Mouse (Mus musculus): ENCODE measurements at regions not wholly inside any gene's neighbourhood (a gene's known extent, or its start where the extent isn't known, plus 50 kb on each side); places are given as distances from the start of the nearest gene placed in this dataset.

DNA sequence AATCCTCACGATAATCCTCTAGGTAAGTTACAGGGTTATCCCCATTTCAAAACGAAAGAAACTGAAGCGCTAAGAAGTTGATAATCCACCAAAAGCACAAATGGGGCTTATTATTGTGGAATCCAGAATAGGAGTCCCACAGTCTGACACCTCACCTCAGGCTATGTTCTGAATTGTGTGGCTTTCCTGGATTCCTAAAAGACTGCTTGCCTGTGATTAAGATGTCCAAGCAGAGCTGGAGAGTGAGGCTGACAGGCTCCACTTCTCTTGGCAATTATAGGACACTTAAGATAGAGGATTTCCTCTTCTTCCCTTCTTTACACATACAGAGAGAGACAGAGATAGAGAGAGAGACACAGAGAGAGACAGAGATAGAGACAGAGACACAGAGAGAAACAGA lies 515.7 kb upstream of the Mctp2 start:
- H3K4me3 ChIP-seq (ENCODE audit: control insufficient read depth in 1 of 2, insufficient read depth in 1 of 2, low read depth in 1 of 2, low read length in 2 of 2) = no peak overlapping the region
- no peak overlapping the region for H3K27ac ChIP-seq (replicated peaks in 1 of 2; ENCODE audit: control insufficient read depth in 1 of 2, insufficient read depth in 1 of 2, low read depth in 2 of 2, low read length in 2 of 2)
- H3K4me2 ChIP-seq (ENCODE audit: low read length) = no peak overlapping the region
- no peaks in the 10 kb centered on the region for H3K4me1 ChIP-seq (ENCODE audit: control insufficient read depth in 2 of 2, insufficient read depth in 2 of 2, low read length in 2 of 2)
- no peaks in the 10 kb centered on the region for H3K27me3 ChIP-seq (ENCODE audit: control insufficient read depth, insufficient read depth, low read length)
- H3K36me3 ChIP-seq (ENCODE audit: control insufficient read depth, insufficient read depth, low read length) = no peaks in the 10 kb centered on the region
- H3K9ac ChIP-seq (ENCODE audit: low read length) = no peak overlapping the region
- no peak for ATAC-seq (ENCODE audit: insufficient number of reproducible peaks, insufficient read depth, low FRiP score, low read depth)
- H3K9me3 ChIP-seq (ENCODE audit: control insufficient read depth, low read length) = peaks cover under 1% of the 10 kb centered on the region; the same call in 1 of the 2 replicates
- 73% methylated on average over 3 of the region's 3 CpGs for WGBS

DNA sequence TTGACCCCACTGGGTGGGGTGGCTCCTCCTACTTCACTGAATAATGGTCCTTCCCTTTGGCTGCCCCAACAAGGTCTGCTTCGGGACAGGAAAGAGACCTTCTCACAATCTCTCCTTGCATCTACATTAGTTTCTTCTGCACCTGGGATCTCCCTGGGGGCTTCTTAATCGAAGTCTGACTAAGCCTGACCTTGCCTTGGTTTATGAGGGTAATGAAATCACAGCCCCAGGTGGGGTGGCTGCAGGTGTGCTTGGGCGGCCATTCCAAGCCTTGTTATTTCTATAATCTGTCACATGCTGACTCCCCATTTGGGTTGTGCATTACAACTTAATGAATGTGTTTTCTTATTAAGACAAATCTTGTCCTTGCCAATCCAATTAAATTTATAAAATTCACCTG lies 520.2 kb upstream of the Mctp2 start:
- no peak overlapping the region for H3K4me2 ChIP-seq (ENCODE audit: low read length)
- 77% methylated on average over 3 of the region's 3 CpGs for WGBS
- peaks cover 9% of the 10 kb centered on the region; the same call in 1 of the 2 replicates for H3K9me3 ChIP-seq (ENCODE audit: control insufficient read depth, low read length)
- no peak overlapping the region for H3K27ac ChIP-seq (replicated peaks in 1 of 2; ENCODE audit: control insufficient read depth in 1 of 2, insufficient read depth in 1 of 2, low read depth in 2 of 2, low read length in 2 of 2)
- ATAC-seq (ENCODE audit: insufficient number of reproducible peaks, insufficient read depth, low FRiP score, low read depth) = no peak
- H3K9ac ChIP-seq (ENCODE audit: low read length) = no peak overlapping the region
- no peaks in the 10 kb centered on the region for H3K4me1 ChIP-seq (ENCODE audit: control insufficient read depth in 2 of 2, insufficient read depth in 2 of 2, low read length in 2 of 2)
- H3K36me3 ChIP-seq (ENCODE audit: control insufficient read depth, insufficient read depth, low read length) = no peaks in the 10 kb centered on the region
- no peaks in the 10 kb centered on the region for H3K27me3 ChIP-seq (ENCODE audit: control insufficient read depth, insufficient read depth, low read length)
- no peak overlapping the region for H3K4me3 ChIP-seq (ENCODE audit: control insufficient read depth in 1 of 2, insufficient read depth in 1 of 2, low read depth in 1 of 2, low read length in 2 of 2)

DNA sequence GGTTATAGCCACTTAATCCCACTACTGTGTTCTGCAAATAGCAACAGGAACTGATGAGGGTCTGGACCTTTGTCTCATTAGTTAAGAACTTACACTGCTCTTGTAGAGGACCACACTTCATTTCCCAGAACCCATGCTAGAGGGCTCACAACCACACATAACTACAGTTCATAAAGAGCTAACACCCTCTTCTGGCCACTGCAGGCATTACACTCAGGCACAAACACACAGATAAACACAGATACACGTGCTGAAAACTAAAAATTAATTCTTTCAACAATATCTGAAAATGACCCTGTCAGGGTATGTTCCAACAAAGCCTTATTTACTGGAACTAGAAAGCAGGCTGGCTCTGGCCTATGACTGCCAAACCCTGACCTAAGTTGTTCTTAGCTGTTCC lies 529.0 kb upstream of the Mctp2 start:
- 76% methylated on average over 1 of the region's 1 CpGs for WGBS
- Histone ChIP-seq H3K9me3 (ENCODE audit: control insufficient read depth, low read length) (0 out of 2 replicates have a peak, but pooled peaks cover 4% of the 10 kb centered on the region), H3K4me1 (ENCODE audit: control insufficient read depth in 2 of 2, insufficient read depth in 2 of 2, low read length in 2 of 2) (no peaks in the 10 kb centered on the region), H3K27ac (replicated peaks in 1 of 2; ENCODE audit: control insufficient read depth in 1 of 2, insufficient read depth in 1 of 2, low read depth in 2 of 2, low read length in 2 of 2) (no peak overlapping the region), H3K4me2 (ENCODE audit: low read length) (no peak overlapping the region), H3K36me3 (ENCODE audit: control insufficient read depth, insufficient read depth, low read length) (no peaks in the 10 kb centered on the region), H3K9ac (ENCODE audit: low read length) (no peak overlapping the region), H3K4me3 (ENCODE audit: control insufficient read depth in 1 of 2, insufficient read depth in 1 of 2, low read depth in 1 of 2, low read length in 2 of 2) (no peak overlapping the region), H3K27me3 (ENCODE audit: control insufficient read depth, insufficient read depth, low read length) (no peaks in the 10 kb centered on the region)
- no peak for ATAC-seq (ENCODE audit: insufficient number of reproducible peaks, insufficient read depth, low FRiP score, low read depth)

DNA sequence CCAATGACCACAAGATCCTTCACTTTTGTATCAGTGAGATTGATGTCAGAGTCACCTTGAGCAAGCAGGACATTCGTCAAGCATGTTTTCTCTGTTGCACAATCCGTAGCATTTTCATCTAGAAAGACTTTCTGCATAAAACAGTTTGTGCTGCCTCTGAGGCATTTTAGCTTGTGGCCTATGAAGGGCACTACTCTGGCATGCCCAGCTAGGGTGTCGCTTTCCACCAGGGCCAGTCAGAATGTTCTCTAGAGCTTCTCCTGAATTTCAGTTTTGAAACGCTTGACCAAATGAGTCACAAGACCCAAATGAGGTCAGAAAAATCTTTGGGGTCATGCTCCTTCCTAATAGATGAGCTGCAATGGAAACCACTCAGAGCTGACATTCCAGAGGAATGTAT lies 529.6 kb upstream of the Mctp2 start:
- no peaks in the 10 kb centered on the region for H3K36me3 ChIP-seq (ENCODE audit: control insufficient read depth, insufficient read depth, low read length)
- 0 out of 2 replicates have a peak, but pooled peaks cover 4% of the 10 kb centered on the region for H3K9me3 ChIP-seq (ENCODE audit: control insufficient read depth, low read length)
- ATAC-seq (ENCODE audit: insufficient number of reproducible peaks, insufficient read depth, low FRiP score, low read depth) = no peak
- no peak overlapping the region for H3K4me2 ChIP-seq (ENCODE audit: low read length)
- H3K9ac ChIP-seq (ENCODE audit: low read length) = no peak overlapping the region
- H3K27ac ChIP-seq (replicated peaks in 1 of 2; ENCODE audit: control insufficient read depth in 1 of 2, insufficient read depth in 1 of 2, low read depth in 2 of 2, low read length in 2 of 2) = no peak overlapping the region
- 76% methylated on average over 4 of the region's 4 CpGs for WGBS
- H3K4me1 ChIP-seq (ENCODE audit: control insufficient read depth in 2 of 2, insufficient read depth in 2 of 2, low read length in 2 of 2) = no peaks in the 10 kb centered on the region
- no peak overlapping the region for H3K4me3 ChIP-seq (ENCODE audit: control insufficient read depth in 1 of 2, insufficient read depth in 1 of 2, low read depth in 1 of 2, low read length in 2 of 2)
- H3K27me3 ChIP-seq (ENCODE audit: control insufficient read depth, insufficient read depth, low read length) = no peaks in the 10 kb centered on the region

DNA sequence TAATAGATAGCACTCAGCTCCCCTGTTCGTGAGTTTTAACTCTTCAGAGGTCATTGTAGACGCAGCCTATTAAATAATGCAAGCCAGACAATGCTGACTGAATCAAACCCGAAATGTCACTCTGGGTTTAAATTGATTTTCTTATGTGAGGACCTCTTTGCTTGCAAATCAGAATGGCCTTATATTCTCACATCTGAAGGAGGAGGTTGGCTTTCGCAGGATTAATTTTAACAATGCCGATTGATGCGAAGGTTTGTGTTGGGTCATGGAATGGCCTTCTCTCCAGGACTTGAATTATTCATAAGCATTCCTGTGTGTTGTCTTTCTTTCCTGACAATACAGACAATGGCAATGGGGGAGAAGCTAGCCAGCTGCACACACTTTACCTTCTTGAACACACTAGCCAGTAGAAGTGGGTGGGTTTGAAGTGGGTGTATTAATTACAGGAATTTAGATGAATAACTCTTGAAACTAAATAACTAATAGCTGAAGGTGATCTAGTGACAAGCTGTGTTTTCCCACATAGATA lies 530.1 kb upstream of the Mctp2 start:
- Histone ChIP-seq H3K27ac (replicated peaks in 1 of 2; ENCODE audit: control insufficient read depth in 1 of 2, insufficient read depth in 1 of 2, low read depth in 2 of 2, low read length in 2 of 2) (no peak overlapping the region), H3K27me3 (ENCODE audit: control insufficient read depth, insufficient read depth, low read length) (no peaks in the 10 kb centered on the region), H3K4me1 (ENCODE audit: control insufficient read depth in 2 of 2, insufficient read depth in 2 of 2, low read length in 2 of 2) (no peaks in the 10 kb centered on the region), H3K4me2 (ENCODE audit: low read length) (no peak overlapping the region), H3K4me3 (ENCODE audit: control insufficient read depth in 1 of 2, insufficient read depth in 1 of 2, low read depth in 1 of 2, low read length in 2 of 2) (no peak overlapping the region), H3K9me3 (ENCODE audit: control insufficient read depth, low read length) (0 out of 2 replicates have a peak, but pooled peaks cover 4% of the 10 kb centered on the region), H3K36me3 (ENCODE audit: control insufficient read depth, insufficient read depth, low read length) (no peaks in the 10 kb centered on the region), H3K9ac (ENCODE audit: low read length) (no peak overlapping the region)
- ATAC-seq (ENCODE audit: insufficient number of reproducible peaks, insufficient read depth, low FRiP score, low read depth) = no peak
- WGBS = 82% methylated on average over 6 of the region's 6 CpGs

DNA sequence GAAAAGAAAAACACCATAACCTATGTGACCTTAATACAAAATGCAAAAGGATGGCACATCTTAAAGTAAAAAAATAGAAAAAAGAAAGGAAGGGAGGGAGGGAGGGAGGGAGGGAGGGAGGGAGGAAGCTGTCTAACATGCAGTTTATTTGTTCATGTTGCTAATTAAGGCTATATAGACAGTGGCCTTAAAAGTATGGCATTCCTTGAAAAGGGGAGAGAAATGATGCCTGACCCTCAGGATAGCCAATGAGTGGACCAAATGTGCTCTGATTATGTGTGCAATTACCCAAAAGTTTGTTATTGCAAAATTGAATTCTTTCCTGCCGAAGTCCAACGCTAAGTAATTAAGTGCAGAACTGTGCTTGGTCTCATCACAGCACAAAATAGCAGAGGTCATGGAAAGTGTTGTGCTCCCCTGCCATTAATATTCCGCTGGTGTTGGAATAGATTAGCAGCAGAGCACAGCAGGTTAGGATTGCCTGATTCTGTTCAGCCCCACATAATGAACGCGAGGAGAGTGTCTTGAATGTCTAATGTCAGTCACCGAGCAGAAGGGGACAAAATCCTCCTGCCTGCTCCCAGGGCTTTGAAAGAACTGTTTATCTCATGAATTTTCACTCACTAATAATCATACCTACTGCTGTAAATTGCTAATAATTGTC lies 531.7 kb upstream of the Mctp2 start:
- Histone ChIP-seq H3K9ac (ENCODE audit: low read length) (no peak overlapping the region), H3K4me2 (ENCODE audit: low read length) (no peak overlapping the region), H3K9me3 (ENCODE audit: control insufficient read depth, low read length) (0 out of 2 replicates have a peak, but pooled peaks cover 4% of the 10 kb centered on the region), H3K27me3 (ENCODE audit: control insufficient read depth, insufficient read depth, low read length) (no peaks in the 10 kb centered on the region), H3K4me1 (ENCODE audit: control insufficient read depth in 2 of 2, insufficient read depth in 2 of 2, low read length in 2 of 2) (no peaks in the 10 kb centered on the region), H3K36me3 (ENCODE audit: control insufficient read depth, insufficient read depth, low read length) (no peaks in the 10 kb centered on the region), H3K27ac (replicated peaks in 1 of 2; ENCODE audit: control insufficient read depth in 1 of 2, insufficient read depth in 1 of 2, low read depth in 2 of 2, low read length in 2 of 2) (no peak overlapping the region), H3K4me3 (ENCODE audit: control insufficient read depth in 1 of 2, insufficient read depth in 1 of 2, low read depth in 1 of 2, low read length in 2 of 2) (no peak overlapping the region)
- 75% methylated on average over 6 of the region's 6 CpGs for WGBS
- ATAC-seq (ENCODE audit: insufficient number of reproducible peaks, insufficient read depth, low FRiP score, low read depth) = no peak

DNA sequence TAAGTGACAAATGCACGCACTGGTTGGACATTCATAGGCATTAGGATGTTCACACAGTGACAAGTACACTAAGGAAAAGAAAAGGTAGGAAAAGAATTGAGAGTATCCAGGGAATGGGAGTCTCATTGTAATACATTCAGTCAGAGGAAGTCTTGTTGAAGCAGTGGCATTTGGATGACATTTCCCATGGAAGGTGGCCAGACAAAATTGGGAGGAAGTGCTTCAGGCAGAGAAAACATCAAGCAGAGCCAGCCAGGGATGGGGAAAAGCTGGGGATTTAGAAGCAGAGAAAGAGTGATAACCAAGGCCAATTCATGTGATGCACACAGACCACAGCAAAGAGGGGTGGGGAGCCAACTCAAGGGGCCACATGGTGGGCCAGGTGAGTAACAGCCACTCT lies 524.0 kb upstream of the Rgma start:
- 74% methylated on average over 1 of the region's 1 CpGs for WGBS
- no peak for ATAC-seq (ENCODE audit: insufficient number of reproducible peaks, insufficient read depth, low FRiP score, low read depth)
- no peaks in the 10 kb centered on the region for H3K36me3 ChIP-seq (ENCODE audit: control insufficient read depth, insufficient read depth, low read length)

DNA sequence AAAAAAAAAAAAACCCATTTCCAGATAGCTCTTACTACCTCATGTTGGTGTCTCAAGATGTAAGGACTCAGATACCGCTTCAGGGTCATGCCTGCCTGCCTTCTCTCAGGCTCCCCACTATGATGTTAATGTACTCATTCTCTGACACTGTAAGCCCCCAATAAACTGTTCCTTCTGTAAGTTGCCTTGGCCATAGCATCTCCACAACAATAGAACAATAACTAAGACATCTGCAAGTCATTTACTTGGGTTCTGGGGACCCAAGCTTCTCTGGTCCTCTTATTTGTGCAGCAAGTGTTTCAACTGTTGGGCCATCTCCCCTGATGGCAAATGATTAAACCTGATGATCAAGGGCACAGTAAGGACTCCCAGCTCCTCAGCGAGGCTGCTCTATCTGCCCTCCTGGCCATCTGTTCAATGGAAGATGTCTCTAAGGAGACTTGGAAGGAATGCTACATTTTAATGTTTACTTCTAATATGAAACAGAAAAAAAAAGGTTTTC lies 520.8 kb upstream of the Rgma start:
- H3K27ac ChIP-seq (replicated peaks in 1 of 2; ENCODE audit: control insufficient read depth in 1 of 2, insufficient read depth in 1 of 2, low read depth in 2 of 2, low read length in 2 of 2) = no peak overlapping the region
- H3K4me3 ChIP-seq (ENCODE audit: control insufficient read depth in 1 of 2, insufficient read depth in 1 of 2, low read depth in 1 of 2, low read length in 2 of 2) = no peak overlapping the region
- no peak overlapping the region for H3K9ac ChIP-seq (ENCODE audit: low read length)
- no peak for ATAC-seq (ENCODE audit: insufficient number of reproducible peaks, insufficient read depth, low FRiP score, low read depth)
- H3K36me3 ChIP-seq (ENCODE audit: control insufficient read depth, insufficient read depth, low read length) = no peaks in the 10 kb centered on the region
- no peaks in the 10 kb centered on the region for H3K27me3 ChIP-seq (ENCODE audit: control insufficient read depth, insufficient read depth, low read length)
- no peaks in the 10 kb centered on the region for H3K9me3 ChIP-seq (ENCODE audit: control insufficient read depth, low read length)
- 65% methylated on average over 2 of the region's 2 CpGs for WGBS
- H3K4me2 ChIP-seq (ENCODE audit: low read length) = no peak overlapping the region
- H3K4me1 ChIP-seq (ENCODE audit: control insufficient read depth in 2 of 2, insufficient read depth in 2 of 2, low read length in 2 of 2) = no peaks in the 10 kb centered on the region

More for the DNA sequence above, 524.0 kb upstream of the Rgma start:
- Histone ChIP-seq H3K9ac (ENCODE audit: low read length) (no peak overlapping the region), H3K4me1 (ENCODE audit: control insufficient read depth in 2 of 2, insufficient read depth in 2 of 2, low read length in 2 of 2) (no peaks in the 10 kb centered on the region), H3K4me3 (ENCODE audit: control insufficient read depth in 1 of 2, insufficient read depth in 1 of 2, low read depth in 1 of 2, low read length in 2 of 2) (no peak overlapping the region), H3K9me3 (ENCODE audit: control insufficient read depth, low read length) (no peaks in the 10 kb centered on the region), H3K27me3 (ENCODE audit: control insufficient read depth, insufficient read depth, low read length) (no peaks in the 10 kb centered on the region), H3K4me2 (ENCODE audit: low read length) (no peak overlapping the region), H3K27ac (replicated peaks in 1 of 2; ENCODE audit: control insufficient read depth in 1 of 2, insufficient read depth in 1 of 2, low read depth in 2 of 2, low read length in 2 of 2) (no peak overlapping the region)

Data from heart, embryonic 14.5 days (tissue).